Mouse (Mus musculus): Measurements from ENCODE around the gene Cdc37l1. TPM values are rescaled to one million over a fixed set of nuclear protein-coding genes. Genes with fewer than 3 reads are reported as not detected.
"Not testable (repeated sequence)": the region's sequence is repeated elsewhere in the genome, so short reads cannot be mapped to it uniquely, and the experiment has no call there.

Cdc37l1 gene
- polyA plus RNA-seq, 1 experiment from 2014 or later = 49.8 TPM

GRCm38 (mm10) chr19:28997976-28998630, 8.0 kb downstream of the Cdc37l1 start:
- no peaks in the 10 kb centered on the region for H3K27me3 ChIP-seq
- in situ Hi-C loops (cut with MboI; ENCODE audit: low pct_unique_long_range_greater_than_20kb) = no loop called here
- no peak for TF ChIP-seq CTCF (IDR thresholded peaks at IDR 0.05)
- ATAC-seq (no peak), DNase-seq (ENCODE audit: low read depth, low spot score) (no peak)
- CTCF ChIA-PET = interaction anchor here (1.2 kb wide), 1 partner anchor 22 kb away, joined by 3 read pairs; no protein-coding TSS in a partner anchor
- POLR2A ChIA-PET = no interaction called here

- CTCF ChIA-PET = interaction anchor here (2.1 kb wide), 1 partner anchor 18 kb away, joined by 5 read pairs; no protein-coding TSS in a partner anchor
- POLR2A ChIA-PET; DNase-seq (ENCODE audit: low read depth, low spot score); in situ Hi-C loops (cut with MboI; ENCODE audit: low pct_unique_long_range_greater_than_20kb); H3K27me3 ChIP-seq; ATAC-seq: not testable (repeated sequence)
Observed at GRCm38 (mm10) chr19:29000321-29000720, 10.2 kb downstream of the Cdc37l1 start.

- TF ChIP-seq CTCF (IDR thresholded peaks at IDR 0.05) = no peak
- ChIA-PET CTCF (interaction anchor here (1.0 kb wide), 1 partner anchor 9 kb away, joined by 3 read pairs; no protein-coding TSS in a partner anchor), POLR2A (interaction anchor here (0.6 kb wide), 1 partner anchor 884 kb away, joined by 4 read pairs; no protein-coding TSS in a partner anchor)
- in situ Hi-C loops (cut with MboI; ENCODE audit: low pct_unique_long_range_greater_than_20kb) = no loop called here
- DNase-seq (ENCODE audit: low read depth, low spot score) = no peak
- ATAC-seq = no peak
- H3K27me3 ChIP-seq = no peaks in the 10 kb centered on the region
Observed at GRCm38 (mm10) chr19:29008069-29008706, 18.0 kb downstream of the Cdc37l1 start.

- ATAC-seq (no peak), DNase-seq (ENCODE audit: low read depth, low spot score) (no peak)
- POLR2A ChIA-PET = interaction anchor here (0.6 kb wide), 1 partner anchor 883 kb away, joined by 4 read pairs; no protein-coding TSS in a partner anchor
- CTCF ChIA-PET = interaction anchor here (1.2 kb wide), 1 partner anchor 10 kb away, joined by 4 read pairs; no protein-coding TSS in a partner anchor
- TF ChIP-seq CTCF (IDR thresholded peaks at IDR 0.05) = no peak
- no peaks in the 10 kb centered on the region for H3K27me3 ChIP-seq
- in situ Hi-C loops (cut with MboI; ENCODE audit: low pct_unique_long_range_greater_than_20kb) = no loop called here
Observed at GRCm38 (mm10) chr19:29009046-29009445, 18.9 kb downstream of the Cdc37l1 start.

- DNase-seq (ENCODE audit: low read depth, low spot score) (no peak), ATAC-seq (no peak)
- no peak for TF ChIP-seq CTCF (IDR thresholded peaks at IDR 0.05)
- POLR2A ChIA-PET = no interaction called here
- CTCF ChIA-PET = interaction anchor here (0.8 to 1.2 kb wide), 3 partner anchors 16 to 353 kb away, joined by 3 to 4 read pairs (median 3); no protein-coding TSS in a partner anchor
- in situ Hi-C loops (cut with MboI; ENCODE audit: low pct_unique_long_range_greater_than_20kb) = no loop called here
- no peaks in the 10 kb centered on the region for H3K27me3 ChIP-seq
Observed at GRCm38 (mm10) chr19:29011355-29011990, 21.3 kb downstream of the Cdc37l1 start.

GRCm38 (mm10) chr19:29014466-29015055, 24.4 kb downstream of the Cdc37l1 start:
- no peak for TF ChIP-seq CTCF (IDR thresholded peaks at IDR 0.05)
- ChIA-PET POLR2A (no interaction called here), CTCF (no interaction called here)
- ATAC-seq (no peak), DNase-seq (ENCODE audit: low read depth, low spot score) (no peak)
- in situ Hi-C loops (cut with MboI; ENCODE audit: low pct_unique_long_range_greater_than_20kb) = no loop called here
- H3K27me3 ChIP-seq = no peaks in the 10 kb centered on the region

- DNase-seq (ENCODE audit: low read depth, low spot score) (no peak), ATAC-seq (no peak)
- ChIA-PET POLR2A (no interaction called here), CTCF (no interaction called here)
- no peaks in the 10 kb centered on the region for H3K27me3 ChIP-seq
- no peak for TF ChIP-seq CTCF (IDR thresholded peaks at IDR 0.05)
- in situ Hi-C loops (cut with MboI; ENCODE audit: low pct_unique_long_range_greater_than_20kb) = no loop called here
Observed at GRCm38 (mm10) chr19:29015410-29016203, 25.5 kb downstream of the Cdc37l1 start.

- in situ Hi-C loops (cut with MboI; ENCODE audit: low pct_unique_long_range_greater_than_20kb) = no loop called here
- no peak for DNase-seq (ENCODE audit: low read depth, low spot score)
- no peaks in the 10 kb centered on the region for H3K27me3 ChIP-seq
- TF ChIP-seq CTCF (IDR thresholded peaks at IDR 0.05) = no peak
- CTCF ChIA-PET = interaction anchor here (0.9 to 1.0 kb wide), 2 partner anchors 9 to 13 kb away, joined by 3 to 4 read pairs; no protein-coding TSS in a partner anchor
- ATAC-seq = no peak
- POLR2A ChIA-PET = no interaction called here
Observed at GRCm38 (mm10) chr19:29016204-29016765, 26.1 kb downstream of the Cdc37l1 start.

- ChIA-PET CTCF (interaction anchor here (0.9 to 2.0 kb wide), 4 partner anchors 8 to 13 kb away, joined by 3 to 6 read pairs (median 4); no protein-coding TSS in a partner anchor), POLR2A (no interaction called here)
- DNase-seq (ENCODE audit: low read depth, low spot score) = no peak
- TF ChIP-seq CTCF (IDR thresholded peaks at IDR 0.05) = no peak
- ATAC-seq = no peak
- in situ Hi-C loops (cut with MboI; ENCODE audit: low pct_unique_long_range_greater_than_20kb) = no loop called here
- no peaks in the 10 kb centered on the region for H3K27me3 ChIP-seq
Observed at GRCm38 (mm10) chr19:29016786-29017185, 26.6 kb downstream of the Cdc37l1 start.

Measured in Patski (cell line).